Mouse (Mus musculus): ENCODE measurements around the gene Kbtbd8.

The Kbtbd8 gene

GRCm38 (mm10) chr6:95174311-95175143 lies 57.5 kb downstream of the Kbtbd8 start:
- DNase-seq = no peak
